Mouse (Mus musculus): ENCODE measurements around the gene AC134908.4.

- TF ChIP-seq CTCF (IDR thresholded peaks at IDR 0.05; ENCODE audit: borderline replicate concordance, extremely low read depth, insufficient read depth, insufficient read length), result no peak
- no peak for TF ChIP-seq POLR2A (IDR thresholded peaks at IDR 0.05; ENCODE audit: borderline replicate concordance, extremely low read depth, insufficient read depth, insufficient read length, poor library complexity, severe bottlenecking)
Observed at GRCm38 (mm10) chr17:25783086-25783485, 12.4 kb downstream of the AC134908.4 start.

Data from brain, embryonic 14.5 days (tissue).